Mouse (Mus musculus) heart, postnatal 0 days (tissue): ENCODE measurements at regions not wholly inside any gene's neighbourhood (a gene's known extent, or its start where the extent isn't known, plus 50 kb on each side); places are given as distances from the start of the nearest gene placed in this dataset.

Experiments used
- ATAC-seq: fragments of 200-750 bp; cut with Nextera tagmentation; 2 replicates; pipeline ENCODE4 v1.8.0; 2017; ENCODE audit warnings: low read depth, moderate number of reproducible peaks, moderate library complexity; ENCODE audit not compliant: insufficient read depth
- DNase-seq: peaks from one replicate; pipeline ENCODE4 v3.0.0-alpha.2; 2016; ENCODE audit warnings: low spot score
- H3K27ac ChIP-seq: fragments of 300-500 bp; sonication (generic); 2 replicates; pipeline ENCODE4 v1.5.1; 2014; ENCODE audit warnings: low read depth, mild to moderate bottlenecking
- H3K27me3 ChIP-seq: fragments of 300-500 bp; sonication (generic); 2 replicates; pipeline ENCODE4 v1.6.1; 2014; ENCODE audit warnings: low read length, mixed read lengths; ENCODE audit not compliant: control insufficient read depth, insufficient read depth
- H3K36me3 ChIP-seq: fragments of 300-500 bp; sonication (generic); replicated peaks from 2 replicates; pipeline ENCODE4 v1.6.1; 2014; ENCODE audit warnings: low read length, mixed read lengths; ENCODE audit not compliant: control insufficient read depth, insufficient read depth
- H3K4me1 ChIP-seq: fragments of 300-500 bp; sonication (generic); 2 replicates; pipeline ENCODE4 v1.6.1; 2014; ENCODE audit warnings: antibody characterized with exemption; ENCODE audit not compliant: control insufficient read depth, insufficient read depth
- H3K4me2 ChIP-seq: fragments of 300-500 bp; sonication (generic); 2 replicates; pipeline ENCODE4 v1.6.1; 2014; ENCODE audit warnings: low read depth, mild to moderate bottlenecking, low read length, moderate library complexity
- H3K4me3 ChIP-seq: fragments of 300-500 bp; sonication (generic); 2 replicates; pipeline ENCODE4 v1.5.1; 2014; ENCODE audit warnings: low read depth, low read length
- H3K9ac ChIP-seq: fragments of 300-500 bp; sonication (generic); replicated peaks from 2 replicates; pipeline ENCODE4 v1.6.1; 2014; ENCODE audit warnings: low read depth, low read length, mixed read lengths
- H3K9me3 ChIP-seq: fragments of 300-500 bp; sonication (generic); replicated peaks from 2 replicates; pipeline ENCODE4 v1.6.1; 2016; ENCODE audit warnings: low read length; ENCODE audit not compliant: control insufficient read depth
- CTCF ChIP-seq: IDR thresholded peaks from 2 replicates; pipeline ENCODE4 v1.5.1; 2016; ENCODE audit warnings: antibody characterized with exemption, control low read depth, low read depth
- EP300 ChIP-seq: IDR thresholded peaks from 2 replicates; pipeline ENCODE4 v1.6.1; 2016; ENCODE audit warnings: antibody characterized with exemption, low read depth

DNA sequence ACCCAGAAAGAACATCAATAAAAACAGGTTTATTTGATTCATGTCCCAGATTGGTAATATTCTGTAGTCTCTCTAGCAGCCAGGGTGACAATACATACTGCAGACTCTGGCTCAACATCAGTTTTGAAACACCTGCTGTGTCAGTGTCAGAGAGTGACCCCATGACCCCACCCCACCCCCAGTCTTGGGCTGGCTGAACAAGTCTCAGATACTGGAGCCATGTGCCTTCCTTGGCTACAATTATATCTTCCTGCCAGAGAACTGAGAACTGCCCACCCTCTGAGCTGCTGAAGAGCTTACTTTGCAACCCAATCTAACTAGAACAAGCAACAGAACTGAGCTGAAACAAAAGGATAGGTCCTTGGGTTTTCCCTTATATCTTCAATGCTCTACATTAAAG lies 91.6 kb downstream of the Mup20 start:
- no peak overlapping the region for H3K9ac ChIP-seq
- TF ChIP-seq CTCF (no peak), EP300 (no peak)
- no peaks in the 10 kb centered on the region for H3K27me3 ChIP-seq
- ATAC-seq (no peak), DNase-seq (no peak)
- H3K4me2 ChIP-seq = no peak overlapping the region
- H3K36me3 ChIP-seq = no peaks in the 10 kb centered on the region
- no peaks in the 10 kb centered on the region for H3K4me1 ChIP-seq
- H3K4me3 ChIP-seq = no peak overlapping the region
- no peak overlapping the region for H3K27ac ChIP-seq
- H3K9me3 ChIP-seq = no peaks in the 10 kb centered on the region
